Mouse (Mus musculus) thymus, adult 2 months (tissue): ENCODE results near the gene Aff1.

Experiments used
- CTCF ChIP-seq: fragments of 200-500 bp; IDR thresholded peaks from 2 replicates; pipeline ENCODE4 v1.5.1; 2012; ENCODE audit warnings: mild to moderate bottlenecking, control low read depth, low read length, moderate library complexity, borderline replicate concordance; ENCODE audit not compliant: control insufficient read depth, poor library complexity, insufficient read depth; ENCODE audit errors: extremely low read depth
- POLR2A ChIP-seq: fragments of 200-500 bp; IDR thresholded peaks from 2 replicates; pipeline ENCODE4 v1.6.1; 2012; ENCODE audit warnings: mild to moderate bottlenecking, low read length, control low read depth, moderate library complexity; ENCODE audit not compliant: control insufficient read depth, poor library complexity, insufficient read depth; ENCODE audit errors: extremely low read depth

GRCm38 (mm10) chr5:103701466-103701865 lies 9.3 kb downstream of the Aff1 start:
- TF ChIP-seq POLR2A (no peak), CTCF (no peak)
